In genomic region chr8:128437156-128437825, GRCm38 (mm10) we compare ENCODE assay signal across 12 mouse cellular contexts.
A peak's percentile ranks its signal among the peaks of the same experiment; 100 is the strongest.
DNase-seq lines count a peak whose midpoint lies in the region; ATAC-seq lines count a peak whose summit lies in the region.
"Had no signal": no experiment of that assay in that cellular context is flagged by ENCODE, and none has a peak within 500 bp of the region (broad histone marks: within the 10 kb centered on the region; RNA-seq: fewer than 3 reads in every experiment).

No protein-coding gene starts in this region.

- H3K4me2 ChIP-seq in hindbrain, embryonic 15.5 days = no peak overlapping the region
- no peak overlapping the region for H3K4me2 ChIP-seq in hindbrain, embryonic 12.5 days (replicated peaks)
- no peak overlapping the region for H3K4me2 ChIP-seq in lung, embryonic 15.5 days

- H3K4me1 ChIP-seq in hindbrain, embryonic 15.5 days (replicated peaks) = peaks cover 4% of the 10 kb centered on the region
- peaks cover 8% of the 10 kb centered on the region for H3K4me1 ChIP-seq in hindbrain, embryonic 12.5 days
- H3K4me1 ChIP-seq in lung, embryonic 15.5 days = no peaks in the 10 kb centered on the region
- H3K4me1 ChIP-seq: megakaryocyte, embryonic 14.5 days had no signal

- ATAC-seq in hindbrain, embryonic 15.5 days (ENCODE audit: low FRiP score, low read depth) = no peak
- ATAC-seq in hindbrain, embryonic 12.5 days (ENCODE audit: low FRiP score) = no peak
- no peak for ATAC-seq in lung, embryonic 15.5 days (ENCODE audit: borderline replicate concordance, extremely low read depth, low FRiP score, low TSS enrichment)
- ATAC-seq: intestine, postnatal 0 days had no signal

- no peaks in the 10 kb centered on the region for H3K9me3 ChIP-seq in hindbrain, embryonic 15.5 days
- H3K9me3 ChIP-seq in hindbrain, embryonic 12.5 days (replicated peaks) = no peaks in the 10 kb centered on the region
- H3K9me3 ChIP-seq in lung, embryonic 15.5 days = no peaks in the 10 kb centered on the region
- H3K9me3 ChIP-seq: megakaryocyte, embryonic 14.5 days had no signal

- H3K27ac ChIP-seq in hindbrain, embryonic 15.5 days (replicated peaks) = peak overlapping the region; percentile 9
- no peak overlapping the region; the same call in 1 of the 2 replicates for H3K27ac ChIP-seq in hindbrain, embryonic 12.5 days
- H3K27ac ChIP-seq in lung, embryonic 15.5 days = peak overlapping the region; percentile 3; the same call in 1 of the 2 replicates
- H3K27ac ChIP-seq in macrophage = peak overlapping the region; percentile 70

- peaks cover 29% of the 10 kb centered on the region for H3K36me3 ChIP-seq in hindbrain, embryonic 15.5 days
- 0 out of 2 replicates have a peak, but pooled peaks cover 11% of the 10 kb centered on the region for H3K36me3 ChIP-seq in hindbrain, embryonic 12.5 days
- H3K36me3 ChIP-seq in lung, embryonic 15.5 days = peaks cover 61% of the 10 kb centered on the region
- H3K36me3 ChIP-seq in macrophage (ENCODE audit: inconsistent target) = peaks cover 73% of the 10 kb centered on the region

- H3K4me3 ChIP-seq in hindbrain, embryonic 15.5 days = no peak overlapping the region
- no peak overlapping the region for H3K4me3 ChIP-seq in hindbrain, embryonic 12.5 days
- H3K4me3 ChIP-seq in lung, embryonic 15.5 days = no peak overlapping the region
- no peak overlapping the region for H3K4me3 ChIP-seq in macrophage (ENCODE audit: inconsistent target)
- H3K4me3 ChIP-seq: erythroblast, embryonic 14.5 days; megakaryocyte, embryonic 14.5 days had no signal

- peaks cover 7% of the 10 kb centered on the region; the same call in 1 of the 2 replicates for H3K79me2 ChIP-seq in macrophage (ENCODE audit: inconsistent target)

- no peak for DNase-seq in lung, postnatal 4 days
- DNase-seq in heart, postnatal 4 days = peak; percentile 21
- DNase-seq in c-Kit-positive CD71-positive TER-119-positive erythroid progenitor cells, embryonic 14.5 days (ENCODE audit: low spot score) = no peak
- DNase-seq: cerebellum, postnatal 25 days; thymus, adult 2 months had no signal

- H3K9ac ChIP-seq in hindbrain, embryonic 15.5 days = no peak overlapping the region
- H3K9ac ChIP-seq in hindbrain, embryonic 12.5 days = no peak overlapping the region
- H3K9ac ChIP-seq in lung, embryonic 15.5 days = no peak overlapping the region

- WGBS in hindbrain, embryonic 15.5 days = 68% methylated on average over 12 of the region's 12 CpGs
- 82% methylated on average over 12 of the region's 12 CpGs for WGBS in hindbrain, embryonic 12.5 days
- WGBS in lung, embryonic 15.5 days = 71% methylated on average over 12 of the region's 12 CpGs
- WGBS in macrophage (ENCODE audit: missing documents) = 83% methylated on average over 10 of the region's 12 CpGs

- H3K27me3 ChIP-seq in hindbrain, embryonic 15.5 days = no peaks in the 10 kb centered on the region
- no peaks in the 10 kb centered on the region for H3K27me3 ChIP-seq in hindbrain, embryonic 12.5 days
- H3K27me3 ChIP-seq in lung, embryonic 15.5 days = no peaks in the 10 kb centered on the region
- H3K27me3 ChIP-seq: megakaryocyte, embryonic 14.5 days had no signal
